In genomic region chr6:83134951-83135513, GRCm38 (mm10) we compare ENCODE assay signal across 8 mouse cellular contexts. TPM values are rescaled to one million over a fixed set of nuclear protein-coding genes. Genes with fewer than 3 reads are reported as not detected.
DNase-seq lines count a peak whose midpoint lies in the region; ATAC-seq lines count a peak whose summit lies in the region.

Gene Rtkn (plus strand): TSS chr6:83135463.

- H3K4me1 ChIP-seq in heart, embryonic 10.5 days = peaks cover 41% of the 10 kb centered on the region
- H3K4me1 ChIP-seq in midbrain, embryonic 14.5 days (ENCODE audit: control insufficient read depth, insufficient read depth, low read length) = peaks cover 32% of the 10 kb centered on the region

- H3K9ac ChIP-seq in midbrain, embryonic 14.5 days (replicated peaks; ENCODE audit: low read length) = peak within 1 kb of the TSS; percentile 62

- H3K27me3 ChIP-seq in heart, embryonic 10.5 days (ENCODE audit: insufficient read depth, poor library complexity, severe bottlenecking) = peaks cover 15% of the 10 kb centered on the region
- 0 out of 2 replicates have a peak, but pooled peaks cover 2% of the 10 kb centered on the region for H3K27me3 ChIP-seq in midbrain, embryonic 14.5 days (ENCODE audit: control insufficient read depth, insufficient read depth, low read length)

- no peak for DNase-seq in heart, embryonic 10.5 days (ENCODE audit: low spot score)
- DNase-seq in heart, postnatal 25 days (ENCODE audit: low spot score) = no peak
- no peak for DNase-seq in adrenal gland, postnatal 4 days (ENCODE audit: low spot score in 2 of 2)
- DNase-seq in large intestine, adult 2 months (ENCODE audit: low read depth, low spot score) = no peak
- no peak for DNase-seq in midbrain, embryonic 14.5 days
- no peak for DNase-seq in Muller cell, postnatal 12 days (ENCODE audit: inconsistent ontology term)

- H3K4me3 ChIP-seq in heart, embryonic 10.5 days = peak within 1 kb of the TSS; percentile 79
- H3K4me3 ChIP-seq in midbrain, embryonic 14.5 days (replicated peaks; ENCODE audit: low read depth, low read length) = peak within 1 kb of the TSS; percentile 39; the same call in 1 of the 2 replicates

- WGBS in heart, embryonic 10.5 days = 57% methylated on average over 7 of the region's 7 CpGs
- WGBS in large intestine, adult 2 months = 25% methylated on average over 7 of the region's 7 CpGs
- WGBS in midbrain, embryonic 14.5 days = 60% methylated on average over 7 of the region's 7 CpGs

- no peaks in the 10 kb centered on the region for H3K9me3 ChIP-seq in heart, embryonic 10.5 days
- no peaks in the 10 kb centered on the region for H3K9me3 ChIP-seq in midbrain, embryonic 14.5 days (ENCODE audit: control insufficient read depth, low read length)

- H3K27ac ChIP-seq in heart, embryonic 10.5 days = peak within 1 kb of the TSS; percentile 99
- no peak within 1 kb of the TSS for H3K27ac ChIP-seq in midbrain, embryonic 14.5 days (replicated peaks; ENCODE audit: low read depth, low read length)

- peak within 1 kb of the TSS; percentile 65 for H3K4me2 ChIP-seq in midbrain, embryonic 14.5 days (ENCODE audit: low read length)

- intact Hi-C loops in heart, postnatal 25 days (cut with DNase I) = no loop called here

- peak; percentile 49 for ATAC-seq in granulocyte monocyte progenitor cell, adult 5-6 weeks (replicated peaks; ENCODE audit: poor library complexity, severe bottlenecking)
- no peak for ATAC-seq in midbrain, embryonic 14.5 days (ENCODE audit: low FRiP score, low TSS enrichment)
- no peak for ATAC-seq in frontal cortex, adult (ENCODE audit: low TSS enrichment)

- no peaks in the 10 kb centered on the region for H3K36me3 ChIP-seq in heart, embryonic 10.5 days
- H3K36me3 ChIP-seq in midbrain, embryonic 14.5 days (ENCODE audit: control insufficient read depth, insufficient read depth, low read length) = no peaks in the 10 kb centered on the region

RNA-seq across cellular contexts. Expression of gene Rtkn, which starts in this region (rescaled TPM):
- 18.4 and 24.4 TPM in 2 replicates for polyA plus RNA-seq in heart, embryonic 10.5 days (2016; fragmentation: Nextera tagmentation; extraction: Ambion mirVana)
- 1 to 10 TPM; 2.8 to 5.4 TPM for total RNA-seq in heart, postnatal 25 days (2021)
- 10 to 100 TPM; 36.8 to 40.3 TPM for total RNA-seq in adrenal gland, postnatal 4 days (2021)
- 5.1 and 8.7 TPM in 2 replicates for total RNA-seq in granulocyte monocyte progenitor cell, adult 5-6 weeks (2014; fragmentation: Nextera tagmentation)
- total RNA-seq in granulocyte monocyte progenitor cell, adult 5-6 weeks (2017) = 2.1 and 5.0 TPM in 2 replicates
- 79.9 and 101 TPM in 2 replicates for polyA plus RNA-seq in large intestine, adult 2 months (2012; rRNA removed)
- polyA plus RNA-seq in midbrain, embryonic 14.5 days (2014; fragmentation: Nextera tagmentation; extraction: Ambion mirVana) = 5.0 and 8.8 TPM in 2 replicates
